Mouse (Mus musculus): Measurements from ENCODE around the gene Ppp1r3c. TPM values are rescaled to one million over a fixed set of nuclear protein-coding genes. Genes with fewer than 3 reads are reported as not detected.
A peak's percentile ranks its signal among the peaks of the same experiment; 100 is the strongest.

The Ppp1r3c gene
- polyA plus RNA-seq, 1 experiment: 0.94 TPM

GRCm38 (mm10) chr19:36724970-36725369, 11.5 kb downstream of the Ppp1r3c start:
- Histone ChIP-seq H3K4me3 (ENCODE audit: extremely low read depth, insufficient read depth, insufficient read length) (no peak overlapping the region), H3K27me3 (ENCODE audit: control insufficient read depth, insufficient read depth, low read length) (no peaks in the 10 kb centered on the region), H3K27ac (ENCODE audit: insufficient read depth, low read length) (no peak overlapping the region), H3K4me1 (ENCODE audit: control insufficient read depth, insufficient read depth, insufficient read length) (no peaks in the 10 kb centered on the region), H3K36me3 (ENCODE audit: control insufficient read depth, insufficient read depth, low read length) (no peaks in the 10 kb centered on the region)
- no peak for DNase-seq (ENCODE audit: low read depth in 1 of 2, low spot score in 2 of 2)
- WGBS: 79% methylated on average over 7 of the region's 7 CpGs
- TF ChIP-seq POLR2A (IDR thresholded peaks at IDR 0.05; ENCODE audit: low read depth, low read length): no peak
- TF ChIP-seq CTCF (IDR thresholded peaks at IDR 0.05; ENCODE audit: extremely low read depth, insufficient read depth, insufficient read length, insufficient replicate concordance): no peak

GRCm38 (mm10) chr19:36721139-36721538, 15.3 kb downstream of the Ppp1r3c start:
- TF ChIP-seq CTCF (IDR thresholded peaks at IDR 0.05; ENCODE audit: extremely low read depth, insufficient read depth, insufficient read length, insufficient replicate concordance): no peak
- no peak for DNase-seq (ENCODE audit: low read depth in 1 of 2, low spot score in 2 of 2)
- H3K4me1 ChIP-seq (ENCODE audit: control insufficient read depth, insufficient read depth, insufficient read length): no peaks in the 10 kb centered on the region
- 79% methylated on average over 8 of the region's 8 CpGs for WGBS
- no peaks in the 10 kb centered on the region for H3K27me3 ChIP-seq (ENCODE audit: control insufficient read depth, insufficient read depth, low read length)
- H3K27ac ChIP-seq (ENCODE audit: insufficient read depth, low read length): no peak overlapping the region
- no peaks in the 10 kb centered on the region for H3K36me3 ChIP-seq (ENCODE audit: control insufficient read depth, insufficient read depth, low read length)
- no peak overlapping the region for H3K4me3 ChIP-seq (ENCODE audit: extremely low read depth, insufficient read depth, insufficient read length)

- Histone ChIP-seq H3K36me3 (ENCODE audit: control insufficient read depth, insufficient read depth, low read length) (no peaks in the 10 kb centered on the region), H3K27me3 (ENCODE audit: control insufficient read depth, insufficient read depth, low read length) (no peaks in the 10 kb centered on the region), H3K4me3 (ENCODE audit: extremely low read depth, insufficient read depth, insufficient read length) (no peak overlapping the region), H3K4me1 (ENCODE audit: control insufficient read depth, insufficient read depth, insufficient read length) (no peaks in the 10 kb centered on the region), H3K27ac (ENCODE audit: insufficient read depth, low read length) (no peak overlapping the region)
- TF ChIP-seq POLR2A (IDR thresholded peaks at IDR 0.05; ENCODE audit: low read depth, low read length): no peak
- DNase-seq (ENCODE audit: low read depth in 1 of 2, low spot score in 2 of 2): no peak
- WGBS: 81% methylated on average over 7 of the region's 7 CpGs
These were observed 20.2 kb downstream of the Ppp1r3c start for GRCm38 (mm10) chr19:36716221-36716620.

GRCm38 (mm10) chr19:36715591-36715990, 20.9 kb downstream of the Ppp1r3c start:
- Histone ChIP-seq H3K27ac (ENCODE audit: insufficient read depth, low read length) (no peak overlapping the region), H3K4me3 (ENCODE audit: extremely low read depth, insufficient read depth, insufficient read length) (no peak overlapping the region), H3K27me3 (ENCODE audit: control insufficient read depth, insufficient read depth, low read length) (no peaks in the 10 kb centered on the region), H3K36me3 (ENCODE audit: control insufficient read depth, insufficient read depth, low read length) (no peaks in the 10 kb centered on the region), H3K4me1 (ENCODE audit: control insufficient read depth, insufficient read depth, insufficient read length) (no peaks in the 10 kb centered on the region)
- TF ChIP-seq POLR2A (IDR thresholded peaks at IDR 0.05; ENCODE audit: low read depth, low read length): no peak
- TF ChIP-seq CTCF (IDR thresholded peaks at IDR 0.05; ENCODE audit: extremely low read depth, insufficient read depth, insufficient read length, insufficient replicate concordance): no peak
- DNase-seq (ENCODE audit: low read depth in 1 of 2, low spot score in 2 of 2): no peak
- 96% methylated on average over 10 of the region's 10 CpGs for WGBS

- Histone ChIP-seq H3K4me3 (ENCODE audit: extremely low read depth, insufficient read depth, insufficient read length) (no peak overlapping the region), H3K4me1 (ENCODE audit: control insufficient read depth, insufficient read depth, insufficient read length) (no peaks in the 10 kb centered on the region), H3K36me3 (ENCODE audit: control insufficient read depth, insufficient read depth, low read length) (no peaks in the 10 kb centered on the region), H3K27me3 (ENCODE audit: control insufficient read depth, insufficient read depth, low read length) (no peaks in the 10 kb centered on the region), H3K27ac (ENCODE audit: insufficient read depth, low read length) (no peak overlapping the region)
- no peak for DNase-seq (ENCODE audit: low read depth in 1 of 2, low spot score in 2 of 2)
- TF ChIP-seq CTCF (IDR thresholded peaks at IDR 0.05; ENCODE audit: extremely low read depth, insufficient read depth, insufficient read length, insufficient replicate concordance): no peak
- no peak for TF ChIP-seq POLR2A (IDR thresholded peaks at IDR 0.05; ENCODE audit: low read depth, low read length)
- 78% methylated on average over 1 of the region's 1 CpGs for WGBS
These were observed 22.0 kb downstream of the Ppp1r3c start for GRCm38 (mm10) chr19:36714492-36714891.

GRCm38 (mm10) chr19:36713092-36713491, 23.4 kb downstream of the Ppp1r3c start:
- TF ChIP-seq POLR2A (IDR thresholded peaks at IDR 0.05; ENCODE audit: low read depth, low read length) (no peak), CTCF (IDR thresholded peaks at IDR 0.05; ENCODE audit: extremely low read depth, insufficient read depth, insufficient read length, insufficient replicate concordance) (no peak)
- DNase-seq (ENCODE audit: low read depth in 1 of 2, low spot score in 2 of 2): no peak
- WGBS: 74% methylated on average over 13 of the region's 13 CpGs
- Histone ChIP-seq H3K4me1 (ENCODE audit: control insufficient read depth, insufficient read depth, insufficient read length) (no peaks in the 10 kb centered on the region), H3K36me3 (ENCODE audit: control insufficient read depth, insufficient read depth, low read length) (no peaks in the 10 kb centered on the region), H3K27me3 (ENCODE audit: control insufficient read depth, insufficient read depth, low read length) (no peaks in the 10 kb centered on the region), H3K4me3 (ENCODE audit: extremely low read depth, insufficient read depth, insufficient read length) (no peak overlapping the region), H3K27ac (ENCODE audit: insufficient read depth, low read length) (no peak overlapping the region)

GRCm38 (mm10) chr19:36706195-36706594, 30.3 kb downstream of the Ppp1r3c start:
- Histone ChIP-seq H3K27me3 (ENCODE audit: control insufficient read depth, insufficient read depth, low read length) (no peaks in the 10 kb centered on the region), H3K27ac (ENCODE audit: insufficient read depth, low read length) (peak overlapping the region; percentile 26; the same call in 1 of the 2 replicates), H3K4me3 (ENCODE audit: extremely low read depth, insufficient read depth, insufficient read length) (no peak overlapping the region), H3K4me1 (ENCODE audit: control insufficient read depth, insufficient read depth, insufficient read length) (no peaks in the 10 kb centered on the region), H3K36me3 (ENCODE audit: control insufficient read depth, insufficient read depth, low read length) (no peaks in the 10 kb centered on the region)
- TF ChIP-seq CTCF (IDR thresholded peaks at IDR 0.05; ENCODE audit: extremely low read depth, insufficient read depth, insufficient read length, insufficient replicate concordance): no peak
- no peak for TF ChIP-seq POLR2A (IDR thresholded peaks at IDR 0.05; ENCODE audit: low read depth, low read length)
- no peak for DNase-seq (ENCODE audit: low read depth in 1 of 2, low spot score in 2 of 2)
- 88% methylated on average over 6 of the region's 6 CpGs for WGBS
